Mouse (Mus musculus): Measurements from ENCODE around the gene Ephb1.

Gene Ephb1

DNA sequence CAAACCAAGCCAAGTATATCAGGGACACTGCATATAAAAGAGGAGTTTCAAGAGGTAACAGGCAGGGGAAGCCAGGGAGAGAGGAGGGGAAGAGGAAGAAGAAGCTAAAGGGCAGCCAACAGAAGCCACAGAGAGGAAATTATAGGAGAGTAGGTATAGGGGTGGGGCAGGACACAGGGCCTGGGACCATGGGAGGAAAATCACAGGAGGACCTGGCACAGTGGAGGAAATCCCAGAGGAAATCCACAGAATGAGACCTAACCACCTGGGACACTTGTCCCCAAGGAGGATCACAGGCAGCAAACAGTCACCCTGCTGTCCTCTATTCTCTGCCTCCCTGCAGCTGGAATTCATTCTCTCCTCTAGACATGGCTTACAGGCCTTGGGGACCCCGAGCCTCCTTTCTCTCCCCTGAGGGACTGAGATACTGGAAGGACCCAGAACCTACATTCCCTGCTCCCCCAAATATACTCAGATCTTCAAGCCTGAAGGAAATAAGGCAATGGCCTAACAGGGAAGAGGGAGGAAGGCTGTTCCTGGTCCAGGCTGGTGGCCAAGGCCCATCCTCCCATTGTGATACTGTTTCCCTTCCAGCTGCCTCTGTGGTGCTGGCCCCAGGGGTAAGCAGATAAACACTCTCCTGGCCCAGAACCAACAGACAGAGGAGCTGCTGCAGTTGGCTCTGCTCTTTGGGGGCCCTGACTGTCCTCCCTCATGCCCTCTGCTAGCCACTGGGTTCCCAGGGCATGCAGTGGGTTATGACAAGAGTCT lies 47.7 kb downstream of the Ephb1 start:
- in situ Hi-C loops (cut with MboI, MseI): no loop called here

DNA sequence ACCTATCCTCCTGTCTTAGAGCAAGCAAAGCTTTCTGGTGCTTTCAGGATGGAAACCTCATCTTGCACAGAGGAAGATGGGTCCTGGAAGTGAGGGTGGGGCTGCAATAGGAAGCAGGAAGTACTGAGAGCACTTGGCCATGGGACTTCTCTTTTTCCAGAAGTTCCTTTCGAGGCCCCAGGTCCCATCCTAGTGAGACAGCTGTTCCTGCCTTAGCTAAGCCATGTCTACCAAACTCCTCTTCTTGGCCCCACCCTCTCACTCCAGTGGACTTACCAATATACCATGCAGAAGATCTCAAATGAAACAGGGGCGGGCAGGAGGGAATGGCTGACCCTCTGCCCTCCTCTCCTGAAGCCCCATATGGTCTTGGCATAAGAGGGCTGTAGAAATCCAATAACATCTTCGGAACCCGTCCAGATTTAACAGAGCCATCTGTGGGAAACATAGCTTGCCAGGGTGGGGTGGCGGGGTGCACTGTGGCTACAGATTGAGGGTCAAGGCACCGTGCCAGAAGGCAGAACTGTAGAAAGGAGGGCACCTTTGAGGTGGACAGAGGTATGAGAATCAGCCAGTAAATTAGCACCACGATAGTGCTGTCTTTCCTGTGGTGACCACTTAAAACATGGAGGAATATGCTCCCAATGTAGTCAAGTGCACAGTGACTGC lies 48.9 kb downstream of the Ephb1 start:
- in situ Hi-C loops (cut with MboI, MseI): no loop called here

DNA sequence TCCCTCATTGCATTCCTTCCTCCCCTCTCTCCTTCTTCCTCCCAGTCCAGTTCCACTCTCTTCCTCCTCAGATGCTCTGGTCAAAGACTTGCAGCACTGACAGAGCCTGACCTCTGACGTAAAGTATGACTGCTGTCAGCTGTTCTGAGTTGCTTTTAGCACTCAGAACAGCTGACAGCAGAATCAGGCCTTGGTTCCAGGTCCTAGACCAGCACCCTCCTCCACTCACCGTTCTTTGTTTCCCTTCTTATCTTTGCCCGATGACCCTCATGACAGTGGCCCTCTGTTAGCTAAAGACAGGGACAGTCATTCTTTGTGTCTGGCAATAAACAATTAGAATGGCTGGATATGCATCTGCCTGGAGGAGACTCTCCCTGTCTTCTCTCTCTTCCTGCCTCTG lies 49.7 kb downstream of the Ephb1 start:
- in situ Hi-C loops (cut with MboI, MseI): no loop called here

DNA sequence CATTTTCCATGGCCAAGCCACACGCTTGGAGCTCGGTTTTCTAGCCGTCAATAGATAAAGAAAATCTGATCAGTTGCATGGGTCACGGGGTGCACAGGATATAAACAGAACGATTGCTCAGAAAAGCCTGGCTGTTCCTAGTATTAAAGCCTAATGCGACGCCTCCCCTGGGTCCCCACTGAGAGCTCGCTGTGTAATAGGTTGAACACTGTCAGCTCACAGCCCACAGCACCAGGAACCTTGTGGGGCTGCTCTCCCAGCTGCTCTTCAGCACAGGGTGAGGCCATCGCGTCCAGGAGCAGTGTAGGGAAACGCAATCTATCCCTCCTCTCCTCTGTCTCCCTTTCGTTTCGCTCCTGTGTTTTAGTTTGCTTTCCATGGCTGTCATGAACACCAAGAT lies 50.6 kb downstream of the Ephb1 start:
- in situ Hi-C loops (cut with MboI, MseI): no loop called here

DNA sequence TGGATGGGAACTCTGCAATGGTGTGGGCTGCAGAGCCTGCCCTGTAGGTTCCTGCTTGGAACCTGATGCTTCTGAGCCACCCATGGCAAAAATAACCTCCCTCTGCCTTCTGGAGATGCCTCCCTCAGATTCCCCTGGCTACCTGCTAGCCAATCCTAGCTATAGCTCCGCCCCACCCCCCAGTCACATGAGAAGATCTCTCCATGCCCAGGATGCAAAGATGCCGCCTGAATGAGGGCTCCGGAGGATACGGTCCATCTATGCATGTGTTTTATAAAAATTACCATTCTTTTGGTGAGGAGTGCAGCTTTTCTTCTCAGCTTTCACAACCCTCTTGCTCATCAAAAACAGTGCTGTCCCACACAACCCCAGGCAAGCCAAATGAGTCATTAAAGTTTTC lies 53.5 kb downstream of the Ephb1 start:
- in situ Hi-C loops (cut with MboI, MseI): no loop called here

DNA sequence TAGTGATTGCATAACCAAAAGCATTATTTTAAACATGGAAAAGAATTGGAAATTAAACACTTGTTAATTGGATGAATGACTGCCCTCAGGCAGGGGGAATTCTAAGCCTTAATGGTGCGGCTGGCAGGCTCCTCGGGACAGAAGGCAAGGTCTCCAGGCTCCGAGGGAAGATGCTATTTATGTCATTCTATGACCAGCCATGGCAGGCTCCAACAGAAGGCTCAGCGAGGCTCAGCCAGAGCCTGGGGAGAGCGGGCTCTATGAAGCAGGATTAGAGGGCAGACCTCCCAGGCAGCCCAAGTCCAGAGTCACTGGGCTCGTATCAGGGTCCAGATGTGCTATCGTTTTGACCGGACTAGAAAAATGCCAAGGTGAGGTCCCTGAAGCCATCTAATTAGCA lies 55.8 kb downstream of the Ephb1 start:
- in situ Hi-C loops (cut with MboI, MseI): no loop called here

DNA sequence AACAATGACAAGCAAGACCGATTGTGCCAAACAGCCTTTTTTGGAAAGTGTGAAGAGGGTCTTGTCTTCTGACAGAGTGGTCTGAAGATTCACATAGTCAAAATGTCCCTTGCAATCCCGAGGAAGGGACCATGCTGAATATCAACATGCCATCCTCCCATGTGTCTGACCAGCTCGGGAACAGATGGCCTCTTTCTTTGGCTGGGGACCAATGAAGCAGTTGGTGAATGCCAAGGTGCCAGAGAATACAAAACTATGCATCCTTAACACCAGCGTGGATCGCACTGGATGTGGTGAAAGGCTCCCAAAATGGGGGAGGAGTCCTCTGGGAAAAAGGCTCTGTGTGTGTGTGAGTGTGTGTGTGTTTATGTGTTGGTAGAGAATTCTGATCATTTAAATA lies 56.5 kb downstream of the Ephb1 start:
- in situ Hi-C loops (cut with MboI, MseI): no loop called here

DNA sequence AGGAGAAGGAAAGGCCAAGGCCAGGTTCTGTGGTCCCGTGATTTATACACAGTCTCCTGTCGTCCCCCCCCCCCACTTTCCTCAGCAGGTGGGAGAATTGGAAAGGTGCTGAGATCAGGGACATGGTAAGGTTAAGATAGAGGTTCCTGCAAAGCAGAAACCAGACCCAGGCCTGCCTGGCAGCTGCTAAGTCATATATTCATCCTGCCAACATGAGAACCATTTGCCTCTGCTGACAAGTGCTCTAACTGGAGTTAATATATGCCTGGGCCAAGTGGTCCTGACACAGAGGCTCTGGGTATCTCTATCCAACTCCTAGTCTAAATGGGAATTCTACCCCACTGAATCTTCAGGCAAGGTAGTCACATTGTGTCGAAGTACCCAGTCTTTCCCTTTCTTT lies 57.3 kb downstream of the Ephb1 start:
- in situ Hi-C loops (cut with MboI, MseI): no loop called here

DNA sequence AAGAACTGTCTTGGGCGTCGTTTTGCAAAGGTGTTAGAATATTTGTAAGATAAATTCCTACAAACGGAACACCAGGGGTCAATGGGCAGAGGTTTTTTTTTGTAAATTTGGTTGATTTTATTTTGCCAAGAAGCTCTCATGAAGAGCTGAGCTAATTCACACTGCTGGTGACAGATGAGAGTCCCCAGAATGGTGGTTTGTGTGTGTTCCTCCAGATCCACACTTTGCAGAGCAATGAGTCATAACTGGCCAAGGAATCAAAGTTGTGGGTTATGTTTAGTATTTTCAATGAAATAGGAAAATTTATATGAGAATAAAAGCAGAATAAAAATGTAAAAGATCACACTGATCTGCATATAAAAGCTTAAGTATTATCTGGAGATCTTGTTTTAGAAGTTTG lies 60.9 kb downstream of the Ephb1 start:
- in situ Hi-C loops (cut with MboI, MseI): no loop called here

DNA sequence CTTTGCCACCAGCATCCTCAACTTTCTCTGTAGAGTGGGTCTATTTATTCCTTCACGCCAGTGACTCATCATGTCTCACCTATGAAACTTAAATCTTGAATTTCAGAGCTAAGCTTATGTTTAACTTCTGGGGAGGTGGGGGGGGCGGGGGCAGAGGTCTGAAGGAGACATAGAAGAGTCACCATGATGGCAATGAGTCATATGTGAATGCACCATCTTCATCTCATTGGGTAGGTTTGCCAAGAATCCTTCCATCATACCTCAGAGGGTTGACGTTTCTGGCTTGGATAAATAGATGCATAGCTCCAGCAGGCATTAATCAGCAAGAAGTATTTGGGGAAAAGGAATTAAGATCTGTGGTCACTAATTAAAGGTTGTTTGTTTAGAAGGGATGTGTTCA lies 63.3 kb downstream of the Ephb1 start:
- in situ Hi-C loops (cut with MboI, MseI): no loop called here

DNA sequence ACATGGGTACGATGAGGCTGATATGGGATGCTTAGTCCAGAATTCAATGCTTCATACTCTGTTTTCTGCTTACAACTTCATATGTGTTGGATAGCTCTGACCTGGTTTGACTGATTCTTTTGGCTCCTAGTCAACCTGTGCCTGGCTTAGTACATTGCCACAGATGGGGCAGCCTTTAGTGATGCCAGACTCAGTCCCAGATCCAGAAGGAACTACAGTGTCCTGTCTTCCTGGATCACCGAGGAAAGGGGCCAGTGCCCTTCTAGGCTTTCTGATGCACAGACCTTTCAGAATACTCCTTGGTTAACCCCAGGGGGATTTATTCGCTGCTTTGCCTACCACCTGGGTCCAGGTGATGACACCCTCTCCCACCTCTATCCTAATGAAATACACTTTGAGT lies 66.1 kb downstream of the Ephb1 start:
- in situ Hi-C loops (cut with MboI, MseI): no loop called here

DNA sequence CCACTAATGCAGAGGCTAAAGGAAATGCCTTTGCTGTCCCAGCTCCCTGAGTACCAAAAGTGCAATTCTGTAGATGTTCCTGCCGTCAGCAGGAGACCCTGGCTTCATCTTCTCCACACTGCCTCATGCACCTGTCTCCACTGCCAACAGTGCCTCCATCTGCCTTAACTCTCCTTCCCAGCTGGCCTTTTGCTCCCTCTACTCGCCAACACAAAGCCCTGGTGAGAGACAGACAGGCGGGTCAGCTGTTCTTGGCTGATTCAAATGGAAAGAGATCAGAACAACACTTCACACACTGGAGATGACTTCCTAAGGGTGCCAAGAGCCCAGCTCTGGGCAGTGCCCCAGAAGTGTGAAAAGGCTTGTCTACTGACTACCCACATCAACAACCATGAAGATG lies 78.6 kb downstream of the Ephb1 start:
- in situ Hi-C loops (cut with MboI, MseI): no loop called here

DNA sequence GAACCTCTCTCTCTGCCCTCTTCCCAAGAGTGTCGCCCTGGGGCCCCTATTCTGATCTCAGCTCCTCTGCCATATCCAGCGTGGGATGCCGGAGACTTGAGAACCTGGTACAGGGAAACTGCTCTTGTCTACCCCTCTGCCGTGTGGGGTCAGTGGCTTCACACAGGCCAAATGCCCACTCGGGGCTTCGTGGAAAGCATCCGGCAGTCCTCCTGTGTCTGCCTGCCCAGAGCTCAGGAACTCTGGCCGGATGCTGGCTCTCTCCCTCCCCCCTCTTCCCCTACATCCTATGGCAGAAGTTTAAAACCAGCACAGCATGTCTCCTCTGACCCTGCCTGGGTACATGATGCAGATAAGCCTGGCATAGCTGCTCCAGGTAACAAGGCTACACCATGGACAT lies 80.5 kb downstream of the Ephb1 start:
- in situ Hi-C loops (cut with MboI, MseI): no loop called here

DNA sequence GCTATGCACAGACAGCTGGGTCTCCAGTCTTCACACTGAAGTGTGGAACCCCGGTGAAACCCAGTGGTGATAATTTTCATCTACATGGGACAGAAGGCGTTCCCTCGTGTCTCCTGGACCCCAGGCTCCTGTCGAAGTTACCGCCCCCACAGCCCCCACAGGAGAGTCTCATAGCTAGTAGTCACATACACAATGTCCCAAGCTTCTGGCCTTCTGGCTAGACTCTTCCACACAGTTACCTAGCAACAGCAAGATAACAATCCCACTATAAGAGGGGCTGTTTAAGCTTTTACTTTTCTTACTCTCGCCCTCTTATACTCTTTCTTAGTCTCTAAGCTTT lies 81.1 kb downstream of the Ephb1 start:
- in situ Hi-C loops (cut with MboI, MseI): no loop called here

DNA sequence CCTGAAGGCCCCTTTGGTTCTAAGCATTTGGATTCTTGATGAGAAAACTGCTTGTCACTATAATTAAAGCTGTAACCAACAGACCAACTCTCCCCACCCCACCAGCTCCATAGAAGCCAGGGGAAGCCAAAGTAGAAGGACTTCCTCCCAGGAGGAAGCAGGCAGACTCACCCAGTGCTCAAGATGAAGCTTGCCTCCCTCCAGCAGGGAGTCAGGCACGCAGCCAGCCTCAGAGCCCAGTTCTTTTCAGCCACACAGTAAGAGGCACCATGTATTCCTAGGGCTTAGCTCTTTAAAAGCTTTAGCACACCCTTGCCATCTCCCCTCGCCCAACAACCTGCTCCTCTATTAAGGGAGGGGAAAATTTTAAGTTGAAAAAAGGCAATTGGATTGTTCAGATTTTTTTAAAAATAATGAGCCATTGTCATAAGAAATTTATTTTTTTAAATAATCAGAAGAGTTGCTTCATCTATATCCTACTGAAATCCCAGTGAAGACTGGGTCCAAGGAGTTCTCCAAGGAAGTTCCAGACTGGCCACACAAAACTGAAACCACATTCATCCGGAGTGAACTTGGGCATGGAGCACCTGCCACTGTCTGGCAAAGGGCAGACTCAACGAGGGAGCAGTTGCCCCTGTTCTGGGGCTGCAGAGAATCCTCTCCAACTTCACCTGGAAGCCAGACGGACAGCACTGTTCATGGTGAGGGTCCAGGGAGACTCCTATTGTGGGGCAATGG lies 81.6 kb downstream of the Ephb1 start:
- in situ Hi-C loops (cut with MboI, MseI): no loop called here

DNA sequence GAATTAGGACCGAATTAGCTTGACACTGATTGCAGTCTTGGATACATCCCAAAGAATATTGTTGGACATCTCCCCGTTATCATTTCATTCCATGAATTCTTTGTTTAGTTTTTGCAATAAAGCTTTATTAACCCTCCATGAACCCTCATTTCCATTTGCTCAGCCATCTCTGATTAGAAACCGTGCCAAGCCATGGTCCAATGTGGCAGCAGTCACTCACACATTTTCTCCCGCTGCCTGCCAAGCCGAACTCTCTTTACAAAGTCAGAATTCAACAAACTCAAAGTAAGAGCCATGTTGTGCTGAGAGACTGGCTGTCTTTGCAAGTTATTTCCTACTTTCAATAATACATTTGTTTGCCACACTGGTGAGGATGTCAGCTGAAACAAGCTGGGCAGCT lies 84.0 kb downstream of the Ephb1 start:
- in situ Hi-C loops (cut with MboI, MseI): no loop called here

DNA sequence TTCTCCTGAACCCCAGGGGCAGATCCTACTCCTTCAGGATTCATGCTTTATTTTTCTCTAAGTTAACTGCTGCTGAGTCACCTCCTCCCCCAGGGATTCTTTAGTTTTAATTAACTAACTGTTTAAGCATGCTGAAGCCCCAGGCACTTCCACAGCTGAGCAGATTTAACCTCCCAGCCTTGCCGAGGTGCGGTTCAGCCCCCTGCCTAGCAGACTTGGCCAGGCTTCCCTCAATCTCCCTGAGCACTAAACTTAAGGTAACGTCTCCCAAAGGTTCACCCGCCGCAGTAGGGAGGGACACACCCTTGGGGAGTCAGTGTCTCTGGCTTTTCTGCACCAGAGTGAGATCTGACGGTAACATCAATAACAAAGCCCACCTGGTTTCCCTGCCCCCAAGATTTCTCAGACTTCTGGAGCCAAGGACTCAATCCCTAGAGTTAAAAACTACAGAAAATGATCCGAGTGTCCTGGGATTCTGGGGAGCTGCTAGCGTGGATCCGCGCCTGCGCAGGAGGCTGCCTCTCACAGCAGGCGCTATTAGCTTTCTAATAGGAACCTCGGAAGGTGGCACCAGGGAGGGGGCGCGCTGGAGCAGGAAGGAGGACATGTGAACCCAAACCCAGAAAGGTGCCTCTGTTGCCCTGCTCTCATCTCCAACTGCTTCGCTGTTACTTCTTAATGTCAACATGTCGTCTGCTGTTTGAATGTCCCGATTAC lies 87.0 kb downstream of the Ephb1 start:
- in situ Hi-C loops (cut with MboI, MseI): no loop called here

DNA sequence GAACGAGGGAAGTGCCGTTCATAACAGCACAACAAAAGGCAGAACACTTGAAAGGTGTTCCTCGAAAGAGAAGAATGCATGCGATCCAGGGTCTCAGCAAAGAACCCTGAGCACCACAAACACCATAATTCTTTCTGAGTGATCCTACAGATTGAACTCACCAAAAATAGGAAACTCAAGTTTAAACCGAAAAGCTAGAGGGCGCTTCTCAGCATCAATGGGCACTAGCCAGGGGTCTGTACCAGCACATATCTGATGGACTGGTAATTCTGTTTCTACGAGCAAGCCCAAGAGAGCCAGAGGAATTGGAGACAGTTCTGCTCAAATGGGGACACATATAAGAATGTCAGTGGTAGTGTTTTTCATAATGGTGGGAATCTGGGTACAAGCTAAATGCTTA lies 90.7 kb downstream of the Ephb1 start:
- in situ Hi-C loops (cut with MboI, MseI): no loop called here

DNA sequence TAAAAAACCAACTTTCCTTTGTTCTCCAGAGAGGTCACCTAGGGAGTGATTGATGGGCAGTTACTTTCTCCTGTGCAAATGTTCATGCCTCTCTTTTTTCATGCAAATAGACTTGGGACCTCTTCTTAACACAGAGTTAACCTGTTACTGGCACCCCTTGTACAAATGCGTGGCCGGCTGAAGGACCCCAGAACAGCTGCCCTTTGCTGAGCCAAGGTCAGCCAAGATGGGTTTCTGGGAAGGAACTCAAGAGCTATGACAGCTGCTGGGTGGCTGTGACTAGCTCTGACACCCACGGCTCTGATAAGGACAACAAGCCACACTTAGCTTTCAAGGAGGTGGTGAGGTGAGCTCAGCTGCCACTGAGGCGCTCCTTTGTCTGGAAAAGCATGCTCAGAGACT lies 92.4 kb downstream of the Ephb1 start:
- in situ Hi-C loops (cut with MboI, MseI): no loop called here

DNA sequence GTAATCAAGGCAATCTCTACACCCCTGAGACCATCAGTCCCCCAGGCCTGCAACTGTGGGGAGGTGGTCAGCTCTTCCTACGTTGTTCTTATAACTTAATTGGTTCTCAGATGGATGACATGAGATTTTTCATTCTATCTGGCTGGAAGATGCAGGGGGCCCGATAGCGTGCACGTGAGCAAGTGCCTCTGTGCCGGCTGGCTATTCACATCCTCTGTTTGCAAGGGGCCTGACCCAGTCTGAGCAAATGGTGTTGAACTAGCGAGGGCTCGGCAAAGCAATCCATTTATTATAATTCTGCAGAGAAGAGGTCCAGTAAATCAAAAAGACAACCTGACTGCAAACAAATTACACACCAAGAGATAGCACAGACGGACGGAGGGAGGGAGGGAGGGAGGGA lies 93.0 kb downstream of the Ephb1 start:
- in situ Hi-C loops (cut with MboI, MseI): no loop called here

DNA sequence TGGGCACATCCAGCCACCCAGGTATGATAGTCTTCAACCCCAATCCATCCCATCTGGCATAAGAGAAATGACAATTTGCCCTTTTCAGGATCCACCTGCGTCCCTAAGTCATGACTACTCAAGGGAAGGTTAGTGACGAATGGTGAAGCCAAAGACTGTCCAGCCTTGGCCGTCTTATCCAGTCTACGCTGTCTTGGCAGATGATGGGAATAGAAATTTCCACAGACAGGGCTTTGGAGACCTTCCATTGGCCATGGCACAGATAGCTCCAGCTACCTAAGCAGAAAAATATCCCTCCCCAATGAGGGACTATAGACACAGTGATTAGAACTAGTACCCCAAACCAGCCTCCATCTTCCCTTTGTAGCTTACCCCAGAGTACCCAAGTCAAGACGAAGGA lies 98.1 kb downstream of the Ephb1 start:
- in situ Hi-C loops (cut with MboI, MseI): no loop called here

DNA sequence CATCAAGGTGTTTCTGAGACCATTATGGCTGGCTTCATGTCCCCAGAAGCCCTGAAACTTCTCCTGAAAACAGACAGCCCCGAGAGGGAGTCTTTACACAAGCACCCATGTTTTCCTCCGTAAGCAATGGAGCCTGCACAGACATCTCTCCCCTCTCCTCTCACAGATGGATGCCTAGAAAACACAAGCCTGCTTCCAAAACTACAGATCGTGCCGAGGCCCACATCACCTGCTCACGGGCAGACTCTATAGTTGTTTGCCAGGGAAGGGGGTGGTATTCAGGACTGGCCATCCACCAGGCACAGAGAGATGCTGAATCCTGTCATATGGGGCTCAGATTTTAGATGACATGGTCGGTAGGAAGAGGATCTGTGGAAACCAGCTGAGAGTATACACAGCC lies 98.7 kb downstream of the Ephb1 start:
- in situ Hi-C loops (cut with MboI, MseI): no loop called here

Data from regulatory T cell (primary cell).